Mouse (Mus musculus): ENCODE data around the gene Cpn2. TPM values are rescaled to one million over a fixed set of nuclear protein-coding genes. Genes with fewer than 3 reads are reported as not detected.
A peak's percentile ranks its signal among the peaks of the same experiment; 100 is the strongest.

Cpn2 gene
- total RNA-seq, 2 experiments from 2014 or later: 1.3 to 10.9 TPM

DNA sequence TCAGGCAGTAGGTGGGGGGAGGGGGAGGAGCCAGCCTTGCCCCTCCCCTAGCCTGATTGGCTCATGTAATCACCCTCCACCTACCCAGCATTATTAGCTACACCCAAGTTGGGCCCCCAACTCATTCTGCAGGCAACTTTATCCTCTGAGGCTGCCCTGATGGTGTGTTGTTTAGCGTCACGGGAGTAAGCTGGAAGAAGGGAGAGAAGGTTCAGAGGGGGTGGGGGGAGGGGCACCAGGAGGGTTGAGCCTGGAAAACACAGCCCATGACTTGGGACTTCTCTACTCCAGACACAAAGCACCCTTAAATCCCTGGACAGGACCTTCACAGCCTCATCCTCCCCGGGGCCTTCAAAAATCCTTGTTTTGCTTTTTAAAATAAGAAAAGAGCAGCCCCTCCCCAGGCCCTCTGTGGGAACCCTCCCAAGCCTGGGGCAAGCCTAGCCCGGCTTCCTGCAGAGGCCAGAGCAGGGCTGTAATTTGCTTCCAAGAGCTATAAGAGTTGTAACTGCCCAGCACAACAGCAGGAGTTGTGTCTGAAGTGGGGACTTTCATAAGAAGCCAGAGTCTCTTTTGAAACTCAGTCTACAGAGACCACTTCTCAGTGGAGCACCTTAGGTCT lies 13.5 kb upstream of the Cpn2 start:
- DNase-seq (ENCODE audit: low spot score in 2 of 2): no peak

GRCm38 (mm10) chr16:30278406-30278805 lies 11.1 kb upstream of the Cpn2 start:
- DNase-seq (ENCODE audit: low spot score in 2 of 2): no peak

- no peak for DNase-seq (ENCODE audit: low spot score in 2 of 2)
Measured at GRCm38 (mm10) chr16:30275558-30276340, 8.4 kb upstream of the Cpn2 start.

DNA sequence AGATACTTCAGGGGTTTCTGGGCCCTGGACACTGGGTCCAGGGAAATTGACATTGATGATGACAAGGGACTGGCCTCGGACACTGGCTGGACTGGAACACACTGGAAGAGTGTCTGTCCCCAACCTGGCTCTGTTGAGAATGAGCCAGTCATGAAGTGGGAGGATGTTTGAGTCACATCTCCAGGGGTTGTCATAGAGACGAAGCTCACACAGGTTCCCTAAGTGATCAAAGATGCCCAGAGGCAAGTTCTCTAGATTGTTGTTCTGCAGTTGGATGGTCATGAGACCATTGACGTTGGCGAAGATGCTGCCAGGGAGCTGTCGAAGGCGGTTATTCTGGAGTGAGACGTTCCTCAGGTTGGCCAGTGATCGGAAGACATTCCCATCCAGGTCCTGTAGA lies 5.8 kb upstream of the Cpn2 start:
- no peak for DNase-seq (ENCODE audit: low spot score in 2 of 2)

DNA sequence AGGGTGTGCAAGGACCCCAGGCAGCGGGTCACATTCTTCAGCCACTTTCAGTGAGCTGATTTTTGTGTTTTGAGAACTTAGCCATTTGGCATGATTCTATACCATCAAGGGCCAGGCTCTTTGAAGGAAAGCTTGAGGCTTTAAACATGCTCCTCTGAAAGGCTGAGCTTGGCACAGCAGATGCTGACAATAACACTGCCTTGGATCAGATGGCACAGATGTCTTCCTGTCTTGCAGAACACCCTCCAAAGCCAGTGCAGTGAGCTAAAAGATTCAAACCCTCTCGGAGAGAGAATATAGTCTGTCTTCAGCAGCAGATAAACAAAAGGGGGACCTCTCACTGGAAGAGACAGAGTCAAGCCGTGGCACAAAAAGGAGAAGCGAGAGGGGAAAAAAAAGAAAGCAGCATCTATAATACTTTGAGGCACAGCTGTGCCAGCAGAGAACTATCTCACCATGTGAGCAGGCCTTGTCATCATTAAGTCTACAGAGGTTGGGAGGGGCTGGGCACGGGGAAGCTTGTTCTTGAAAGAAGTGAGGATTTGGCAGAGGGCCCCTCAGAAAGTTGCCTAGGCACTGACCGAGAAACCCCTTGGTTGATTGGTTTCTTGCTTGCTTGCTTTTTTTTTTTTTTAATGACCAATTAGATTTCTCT lies 4.8 kb upstream of the Cpn2 start:
- no peak for DNase-seq (ENCODE audit: low spot score in 2 of 2)

- no peak for DNase-seq (ENCODE audit: low spot score in 2 of 2)
Measured at GRCm38 (mm10) chr16:30271223-30271761, 4.0 kb upstream of the Cpn2 start.

- no peak for DNase-seq (ENCODE audit: low spot score in 2 of 2)
Measured at GRCm38 (mm10) chr16:30266561-30266960, 738 bp downstream of the Cpn2 start.

DNA sequence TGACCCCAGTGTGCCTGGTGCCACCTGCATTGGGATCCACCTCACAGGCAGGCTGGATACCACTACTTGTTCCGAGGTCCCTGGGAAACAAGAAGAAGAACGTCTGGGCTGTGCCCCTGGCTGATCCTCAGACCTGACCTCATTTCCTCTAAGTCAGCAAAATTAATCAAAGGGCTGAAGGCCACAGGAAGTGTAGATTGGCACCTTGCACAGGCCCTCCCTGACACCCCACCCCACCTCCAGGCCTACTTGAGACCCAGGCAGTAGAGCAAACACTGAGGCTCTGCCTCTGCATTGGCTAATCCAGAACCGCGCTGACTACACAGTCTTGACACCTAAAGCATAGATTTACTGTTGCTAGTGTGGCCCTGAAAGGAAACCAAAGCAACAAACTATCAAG lies 1.7 kb downstream of the Cpn2 start:
- no peak for DNase-seq (ENCODE audit: low spot score in 2 of 2)

DNA sequence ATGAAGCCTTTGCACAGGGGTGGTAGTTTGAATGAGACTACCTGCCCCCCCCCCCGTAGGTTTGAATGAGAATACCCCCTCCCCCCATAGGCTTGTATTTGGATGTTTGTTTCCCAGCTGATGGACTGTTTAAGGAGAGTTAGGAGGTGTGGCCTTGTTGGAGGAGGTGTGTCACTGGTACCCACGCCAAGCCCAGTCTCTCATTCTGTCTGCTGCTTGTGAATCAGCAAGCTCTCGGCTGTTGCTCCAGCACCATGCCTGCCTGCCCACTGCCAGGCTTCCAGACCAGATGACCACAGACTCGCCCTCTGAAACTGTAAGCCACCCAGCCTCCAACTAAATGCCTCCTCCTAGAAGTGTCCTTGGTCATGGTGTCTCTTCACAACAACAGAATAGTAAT lies 4.1 kb downstream of the Cpn2 start:
- DNase-seq (ENCODE audit: low spot score in 2 of 2): no peak

- peak in 1 of 2 experiments; percentile 41 for DNase-seq (ENCODE audit: low spot score in 2 of 2)
Measured at GRCm38 (mm10) chr16:30262664-30263063, 4.6 kb downstream of the Cpn2 start.

GRCm38 (mm10) chr16:30262157-30262556 lies 5.1 kb downstream of the Cpn2 start:
- DNase-seq (ENCODE audit: low spot score in 2 of 2): no peak

DNA sequence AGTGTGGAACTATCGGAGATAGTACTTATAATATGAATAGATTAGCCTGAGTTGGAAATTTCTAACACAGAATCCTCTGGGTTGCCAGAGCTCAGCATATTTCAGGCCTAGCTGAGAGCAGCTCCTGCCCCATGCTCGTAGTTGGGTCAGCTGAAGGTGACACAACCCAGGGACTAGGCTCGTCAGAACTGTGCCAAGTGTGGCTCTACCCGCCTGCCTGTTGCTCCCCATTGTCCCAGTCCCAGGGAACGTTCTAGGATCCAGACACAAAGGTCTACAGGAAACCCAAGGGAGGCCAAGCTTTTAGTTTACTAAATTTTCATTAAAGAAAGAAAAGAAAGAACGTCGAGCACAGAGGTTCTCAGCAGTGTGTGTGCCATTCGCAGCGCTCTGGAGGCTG lies 6.0 kb downstream of the Cpn2 start:
- DNase-seq (ENCODE audit: low spot score in 2 of 2): no peak

DNA sequence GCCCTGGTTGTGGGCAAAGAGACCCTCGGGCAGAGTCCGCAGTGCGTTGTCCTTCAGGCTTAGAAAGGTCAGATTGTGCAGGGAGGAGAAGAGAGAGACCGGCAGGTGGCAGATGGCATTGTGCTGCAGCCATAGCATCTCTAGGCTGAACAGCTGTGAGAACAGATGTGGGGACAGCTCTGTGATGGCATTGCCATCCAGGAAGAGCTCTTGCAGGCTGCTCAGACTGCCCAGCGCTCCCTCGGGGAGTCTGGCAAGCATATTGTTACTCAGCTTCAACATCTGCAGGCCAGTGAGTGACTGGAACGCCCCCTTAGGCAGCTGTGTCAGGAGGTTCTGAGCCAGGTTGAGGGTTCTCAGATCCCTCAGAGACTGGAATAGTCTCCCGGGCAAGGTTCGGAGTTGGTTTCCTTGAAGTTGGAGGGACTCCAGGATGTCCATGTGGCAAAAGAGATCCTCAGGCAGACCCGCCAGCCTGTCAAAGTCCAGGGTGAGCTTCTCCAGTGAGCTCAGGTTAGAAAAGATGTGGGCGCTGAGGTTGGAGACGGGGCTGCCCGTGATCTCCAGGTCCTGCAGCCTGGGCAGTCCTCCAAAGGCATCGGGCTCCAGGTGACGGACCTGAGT lies 7.2 kb downstream of the Cpn2 start:
- no peak for DNase-seq (ENCODE audit: low spot score in 2 of 2)

- DNase-seq (ENCODE audit: low spot score in 2 of 2): no peak
Measured at GRCm38 (mm10) chr16:30259444-30259843, 7.9 kb downstream of the Cpn2 start.

GRCm38 (mm10) chr16:30258441-30258840 lies 8.9 kb downstream of the Cpn2 start:
- no peak for DNase-seq (ENCODE audit: low spot score in 2 of 2)

DNA sequence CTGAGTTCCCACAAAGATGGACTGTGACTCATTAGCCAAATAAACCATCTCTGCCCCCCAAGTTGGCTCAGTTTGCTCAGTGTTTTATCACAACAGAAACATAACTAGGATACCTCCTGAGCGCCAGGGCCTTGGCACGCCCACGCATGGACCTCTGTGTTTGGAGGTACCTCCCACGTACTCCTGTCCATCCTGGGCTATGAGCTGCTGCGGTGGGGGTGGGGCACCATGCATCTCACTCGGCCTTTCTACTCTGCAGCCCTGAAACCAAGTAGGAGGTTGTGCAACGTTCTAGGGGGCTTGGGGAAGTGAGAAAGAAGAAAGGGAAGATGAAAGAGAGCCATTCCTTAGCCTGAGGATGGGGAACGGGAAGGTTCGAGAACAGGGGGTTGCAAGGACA lies 9.6 kb downstream of the Cpn2 start:
- no peak for DNase-seq (ENCODE audit: low spot score in 2 of 2)

DNA sequence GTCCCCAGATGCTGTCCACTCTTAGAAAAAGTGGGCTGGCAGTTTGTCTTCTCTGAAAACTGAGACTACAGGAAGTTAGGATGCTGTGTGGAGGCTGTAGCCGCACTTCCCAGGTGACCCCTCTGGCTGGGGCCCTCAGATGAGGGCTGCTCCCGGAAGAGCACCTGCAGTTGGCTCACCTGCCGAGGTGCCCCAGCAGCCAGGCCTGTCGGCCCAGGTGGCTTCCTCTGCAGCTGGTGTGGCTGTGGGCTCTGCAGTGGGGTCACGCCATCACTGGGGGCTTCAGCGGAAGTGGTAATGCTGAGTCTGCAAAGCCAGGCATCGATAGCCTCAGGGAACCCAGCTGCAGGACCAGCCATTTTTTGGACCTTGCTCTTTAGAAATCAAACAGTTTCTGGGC lies 12.2 kb downstream of the Cpn2 start:
- DNase-seq (ENCODE audit: low spot score in 2 of 2): no peak

- DNase-seq (ENCODE audit: low spot score in 2 of 2): no peak
Measured at GRCm38 (mm10) chr16:30253900-30254299, 13.4 kb downstream of the Cpn2 start.

- no peak for DNase-seq (ENCODE audit: low spot score in 2 of 2)
Measured at GRCm38 (mm10) chr16:30253374-30253773, 13.9 kb downstream of the Cpn2 start.

DNA sequence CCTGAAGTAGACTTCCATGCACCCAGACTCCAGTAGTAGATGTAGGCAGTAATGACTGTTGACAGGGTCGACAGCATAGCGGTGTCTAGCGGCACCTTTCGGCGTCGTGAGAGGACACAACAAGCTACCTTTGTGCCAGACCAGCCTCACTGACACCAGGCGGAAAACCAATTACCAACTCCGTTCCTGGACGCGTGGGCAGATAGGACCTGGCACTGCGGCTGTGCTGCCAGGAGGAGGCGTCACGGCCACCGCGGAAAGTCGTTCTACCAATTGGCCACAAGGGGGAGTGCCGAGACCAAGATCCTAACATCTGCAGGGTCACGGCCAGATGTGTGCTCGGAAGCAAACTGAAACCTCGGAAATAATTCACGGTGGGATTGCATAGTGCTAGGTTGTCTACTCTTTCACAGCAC lies 15.3 kb downstream of the Cpn2 start:
- DNase-seq (ENCODE audit: low spot score in 2 of 2): peak; percentile 61 to 73

DNA sequence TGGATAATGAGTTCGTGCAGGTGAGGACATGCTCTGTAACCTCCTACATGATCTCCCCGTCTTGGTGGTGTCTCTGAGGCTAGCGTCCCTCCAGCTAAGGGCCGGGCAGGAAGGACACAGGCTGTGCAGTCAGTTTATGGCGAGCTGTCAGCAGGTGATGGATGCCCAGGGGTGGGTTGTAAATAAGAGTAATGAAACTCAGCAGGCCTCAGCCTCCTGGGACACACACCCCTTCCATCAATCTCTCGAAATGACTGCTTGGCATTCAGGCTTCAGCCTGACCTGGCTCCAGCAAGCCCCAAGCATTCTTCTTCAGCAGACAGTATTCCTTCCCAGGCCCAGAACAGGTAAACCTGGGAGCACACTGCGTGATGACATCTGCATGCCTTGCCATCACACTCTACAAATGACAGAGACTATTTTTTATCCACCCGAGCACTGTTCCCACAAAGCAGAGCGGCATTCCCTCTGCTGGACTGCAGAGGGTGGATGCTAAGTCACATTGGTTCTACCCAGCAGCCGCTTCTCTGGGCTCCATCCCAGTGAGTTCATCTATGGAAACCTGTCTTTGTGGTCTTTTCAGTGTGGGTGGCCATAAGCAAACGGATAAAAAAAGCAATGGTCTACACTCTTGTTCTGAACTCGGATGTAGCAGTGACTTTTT lies 23.1 kb downstream of the Cpn2 start:
- no peak for DNase-seq (ENCODE audit: low spot score in 2 of 2)
